Mouse (Mus musculus): ENCODE data around the gene Nfix. TPM values are rescaled to one million over a fixed set of nuclear protein-coding genes. Genes with fewer than 3 reads are reported as not detected.

Nfix gene
- total RNA-seq, 2 experiments from 2014 or later, result 481 to 528 TPM

DNA sequence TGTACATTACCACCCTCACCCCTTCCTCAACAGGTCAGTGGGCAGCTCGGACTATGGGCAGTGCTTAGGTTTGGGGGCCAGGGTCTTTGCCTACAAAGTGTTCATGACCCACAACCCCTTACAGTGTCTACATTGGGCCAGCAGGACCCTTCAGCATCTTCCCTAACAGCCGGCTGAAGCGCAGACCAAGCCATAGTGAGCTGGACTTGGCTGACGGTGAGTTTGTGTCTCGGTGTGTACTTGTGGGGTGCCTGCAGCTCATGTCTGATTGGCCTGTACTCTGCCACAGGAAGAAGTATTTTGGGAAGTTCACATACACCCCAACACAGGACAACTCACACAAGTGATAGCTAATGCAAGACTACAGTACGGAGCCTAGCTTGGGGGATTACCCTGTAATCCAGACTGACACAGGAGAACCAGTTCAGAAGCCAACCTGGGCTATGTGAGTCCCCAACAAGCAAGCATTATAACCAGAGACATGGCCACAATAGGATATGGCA lies 97.1 kb downstream of the Nfix start:
- no peak for DNase-seq (ENCODE audit: low spot score)

DNA sequence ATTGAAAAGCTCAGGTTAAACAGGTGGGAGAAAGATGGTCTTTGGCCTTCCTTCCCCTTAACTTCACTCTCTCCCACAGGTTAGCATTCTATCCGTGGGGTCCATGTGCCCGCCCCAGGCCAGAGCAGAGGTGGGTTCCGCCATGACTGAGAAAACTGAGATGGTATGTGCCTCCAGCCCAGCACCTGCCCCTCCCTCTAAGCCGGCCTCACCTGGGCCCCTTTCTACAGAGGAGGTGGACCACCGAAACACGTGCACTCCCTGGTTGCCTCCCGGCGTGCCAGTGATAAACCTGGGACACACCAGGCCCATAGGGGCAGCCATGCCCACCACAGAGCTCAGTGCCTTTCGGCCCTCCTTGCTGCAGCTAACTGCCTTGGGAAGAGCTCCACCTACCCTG lies 97.6 kb downstream of the Nfix start:
- no peak for DNase-seq (ENCODE audit: low spot score)

DNA sequence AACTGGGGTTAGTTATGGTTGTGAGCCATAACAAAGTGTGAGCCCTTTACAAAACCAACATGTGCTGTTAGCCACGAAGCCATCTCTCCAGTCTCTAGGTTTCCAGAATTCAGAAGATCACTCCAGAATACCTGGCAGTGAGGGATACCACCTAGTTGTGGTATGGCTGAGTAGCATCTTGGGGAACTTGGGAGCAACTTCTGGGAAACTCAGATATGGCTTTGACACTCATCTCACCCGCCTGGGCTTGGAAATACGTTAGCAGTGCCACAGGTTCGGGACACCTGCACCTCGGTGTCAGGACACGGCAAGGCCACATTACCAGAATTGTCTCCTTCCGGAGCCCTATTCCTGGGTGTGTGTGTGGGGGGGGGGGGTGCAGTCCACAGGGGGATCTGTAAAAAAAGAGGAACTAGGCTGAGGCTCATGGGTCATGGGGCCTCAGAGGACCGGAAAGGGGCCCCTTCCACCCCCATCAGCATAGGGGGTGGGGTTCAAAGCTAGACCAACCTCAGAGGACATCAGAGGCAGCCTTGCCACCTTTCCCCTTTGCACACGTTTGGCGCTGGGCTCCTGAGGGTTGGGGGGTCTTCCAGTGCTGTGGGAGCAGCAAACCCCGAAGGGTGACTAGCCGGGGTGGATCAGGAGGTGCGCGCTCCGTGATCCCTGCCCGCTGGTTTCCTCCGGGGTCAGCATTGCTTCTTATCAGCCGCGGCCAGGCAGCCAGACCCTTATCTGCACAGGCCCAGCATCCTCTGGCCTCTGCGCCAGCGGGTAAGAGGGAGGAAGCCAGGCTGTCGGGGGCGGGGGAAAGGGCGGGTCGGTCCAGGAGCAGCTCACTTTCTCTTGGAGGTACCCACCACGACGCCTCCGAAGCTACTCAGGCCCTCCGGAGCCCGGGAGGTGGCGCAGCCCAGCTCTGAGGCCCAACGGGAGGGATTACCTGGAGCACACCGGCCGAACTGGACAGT lies 98.9 kb downstream of the Nfix start, which contains the start of gene Lyl1:
Gene Lyl1 (plus strand): TSS at position 517 of the 971 bp plus-strand sequence.
- peak; percentile 36 for DNase-seq (ENCODE audit: low spot score)

DNA sequence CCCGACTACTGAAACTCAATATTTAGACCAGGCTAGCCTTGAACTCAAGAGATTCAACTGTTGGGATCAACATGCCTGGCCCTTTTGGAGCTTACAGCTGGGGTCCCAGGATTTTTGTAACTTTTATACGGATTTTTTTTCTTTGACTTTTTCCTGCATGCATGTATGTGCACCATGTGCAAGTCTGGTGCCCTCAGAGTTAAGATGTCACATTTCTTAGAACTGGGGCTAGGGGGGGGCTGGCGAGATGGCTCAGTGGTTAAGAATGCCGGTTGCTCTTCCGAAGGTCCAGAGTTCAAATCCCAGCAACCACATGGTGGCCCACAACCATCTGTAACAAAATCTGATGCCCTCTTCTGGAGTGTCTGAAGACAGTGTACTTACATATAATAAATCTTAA lies 99.6 kb downstream of the Nfix start:
- no peak for DNase-seq (ENCODE audit: low spot score)

DNA sequence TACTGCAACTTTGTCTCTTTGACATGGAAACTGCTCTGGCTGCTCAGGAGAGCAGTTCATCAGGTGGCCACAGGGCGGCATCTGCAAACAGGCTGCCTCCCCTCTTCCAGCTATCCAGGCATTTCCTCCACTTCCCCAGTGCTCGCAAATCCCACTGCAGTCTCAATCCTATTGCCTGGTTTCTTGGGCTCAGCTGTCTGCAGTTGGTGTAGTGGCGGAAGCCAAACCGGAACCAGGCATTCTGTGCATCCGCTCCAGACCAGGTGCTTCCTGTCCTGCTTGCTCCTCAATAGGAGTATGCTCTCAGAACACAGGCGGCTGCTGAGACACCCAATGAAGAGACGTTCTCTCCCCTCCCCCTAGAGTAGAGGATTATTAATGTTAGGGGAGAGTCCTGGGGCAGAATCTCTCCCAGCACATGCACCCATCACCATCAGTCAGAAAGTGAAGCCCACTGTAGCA lies 100.3 kb downstream of the Nfix start:
- DNase-seq (ENCODE audit: low spot score), result peak; percentile 57

DNA sequence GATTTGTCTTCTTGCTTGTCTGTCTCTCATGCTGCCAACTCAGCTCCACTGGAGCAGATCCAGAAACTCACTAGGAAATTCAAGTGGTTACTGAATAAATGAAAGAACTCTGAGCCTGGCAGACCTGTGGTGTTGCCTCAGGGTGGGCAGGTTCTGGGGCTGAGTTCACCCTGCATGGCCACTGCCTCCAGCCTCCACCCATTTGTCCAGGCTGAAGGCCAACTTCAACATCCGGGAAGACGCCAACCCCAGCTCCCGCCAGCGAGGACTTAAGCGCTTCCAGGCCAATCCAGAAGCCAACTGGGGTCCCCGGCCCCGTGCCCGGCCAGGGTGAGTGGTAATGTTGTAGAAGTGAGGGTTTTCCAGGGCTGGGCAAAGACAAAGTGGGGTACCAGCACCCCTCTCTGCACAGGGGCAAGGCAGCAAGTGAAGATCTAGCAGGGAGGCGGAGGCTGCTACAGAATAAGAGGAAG lies 101.2 kb downstream of the Nfix start:
- peak; percentile 67 for DNase-seq (ENCODE audit: low spot score)

DNA sequence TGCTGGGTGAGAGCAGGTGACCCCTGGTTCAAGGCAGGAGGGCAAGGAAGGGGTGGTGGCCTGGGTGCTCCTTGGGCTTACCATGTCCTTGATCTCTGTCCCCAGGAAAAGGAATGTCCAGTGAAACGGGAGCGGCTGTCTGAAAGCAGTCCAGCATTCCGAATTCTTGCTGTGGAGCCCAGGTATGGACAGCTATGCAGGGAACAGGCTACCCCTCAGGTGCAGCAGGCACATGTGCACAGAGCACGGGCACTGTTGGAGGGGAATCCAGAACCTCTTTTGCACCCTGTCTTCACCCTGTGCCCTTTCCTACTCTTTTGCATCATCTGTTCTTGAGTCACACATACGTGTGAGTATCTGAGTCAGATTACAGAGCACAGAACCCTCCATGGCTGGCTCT lies 101.9 kb downstream of the Nfix start:
- DNase-seq (ENCODE audit: low spot score), result peak; percentile 4

DNA sequence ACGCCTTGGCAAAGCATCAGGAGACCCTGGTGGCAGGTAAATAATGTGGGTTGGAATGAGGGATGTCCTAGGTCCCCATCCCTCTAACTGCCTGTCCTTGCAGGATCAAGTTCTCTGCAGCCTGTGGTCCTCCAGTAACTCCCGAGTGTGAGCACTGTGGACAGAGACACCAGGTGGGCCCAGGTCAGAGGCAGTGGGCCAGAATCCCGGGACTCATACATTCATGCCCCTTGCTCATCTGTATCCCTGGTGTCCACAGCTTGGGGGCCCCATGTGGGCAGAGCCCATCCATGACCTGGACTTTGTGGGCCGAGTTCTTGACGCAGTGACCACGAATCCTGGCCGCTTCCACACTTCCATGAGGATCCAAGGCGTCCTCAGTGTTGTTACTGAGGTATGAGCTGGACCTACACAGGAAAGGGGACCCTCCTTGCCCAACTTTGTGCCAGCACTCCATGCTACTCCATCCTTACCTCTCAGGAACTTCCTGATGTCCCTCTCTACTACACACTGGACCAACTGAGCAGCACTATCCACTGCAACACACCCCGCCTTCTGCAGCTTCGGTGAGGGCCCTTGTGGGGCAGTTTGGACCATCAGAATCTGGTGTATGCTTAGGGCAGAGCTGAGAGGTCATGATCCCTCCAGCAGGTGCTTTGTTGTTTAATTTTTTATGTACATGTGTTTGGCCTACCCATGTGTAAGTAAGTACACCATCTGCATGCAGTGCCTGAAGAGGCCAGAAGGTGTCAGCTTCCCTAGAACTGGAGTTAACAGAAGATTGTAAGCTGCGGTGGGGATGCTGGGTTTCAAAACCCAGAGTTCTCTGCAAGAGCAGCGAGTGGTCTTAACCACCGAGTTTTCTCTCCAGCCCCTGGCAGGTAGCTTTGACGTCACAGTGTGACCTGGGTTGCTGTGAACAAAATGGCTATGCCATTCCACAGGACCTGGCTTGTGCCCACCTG lies 102.7 kb downstream of the Nfix start:
- no peak for DNase-seq (ENCODE audit: low spot score)

DNA sequence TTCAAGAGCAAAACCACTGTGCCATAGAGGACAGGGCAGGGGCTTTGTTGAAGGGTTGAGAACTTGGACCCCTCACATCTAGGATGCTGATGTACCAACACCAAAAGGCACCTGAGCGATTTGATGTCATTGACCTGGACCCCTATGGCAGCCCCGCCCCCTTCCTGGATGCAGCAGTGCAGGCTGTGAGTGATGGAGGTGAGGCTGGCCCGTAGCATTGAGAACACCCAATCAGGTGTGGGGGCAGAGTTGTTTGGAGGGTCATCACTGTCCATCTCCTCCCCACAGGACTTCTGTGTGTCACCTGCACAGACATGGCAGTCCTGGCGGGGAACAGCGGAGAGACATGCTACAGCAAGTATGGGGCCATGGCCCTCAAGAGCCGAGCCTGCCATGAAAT lies 105.0 kb downstream of the Nfix start:
- DNase-seq (ENCODE audit: low spot score), result no peak

DNA sequence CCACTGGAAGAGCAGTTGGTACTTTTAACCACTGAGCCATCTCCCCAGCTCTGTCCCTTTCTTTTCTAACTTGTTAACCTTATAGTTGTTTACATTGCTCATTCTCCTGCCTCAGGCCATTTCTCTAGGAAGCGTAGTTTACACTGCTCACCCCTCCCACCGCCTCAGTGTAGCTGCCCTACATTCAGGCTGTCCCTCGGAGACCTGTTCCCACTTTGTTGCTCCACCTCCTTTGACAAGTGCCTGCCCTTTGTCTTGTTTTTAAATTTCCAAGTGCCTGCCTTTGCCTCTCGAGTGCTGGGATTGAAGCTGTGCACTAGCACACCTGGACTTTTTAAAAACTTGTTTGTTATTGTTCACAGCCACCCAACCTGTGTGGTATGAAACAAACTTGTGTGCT lies 106.8 kb downstream of the Nfix start:
- no peak for DNase-seq (ENCODE audit: low spot score)

DNA sequence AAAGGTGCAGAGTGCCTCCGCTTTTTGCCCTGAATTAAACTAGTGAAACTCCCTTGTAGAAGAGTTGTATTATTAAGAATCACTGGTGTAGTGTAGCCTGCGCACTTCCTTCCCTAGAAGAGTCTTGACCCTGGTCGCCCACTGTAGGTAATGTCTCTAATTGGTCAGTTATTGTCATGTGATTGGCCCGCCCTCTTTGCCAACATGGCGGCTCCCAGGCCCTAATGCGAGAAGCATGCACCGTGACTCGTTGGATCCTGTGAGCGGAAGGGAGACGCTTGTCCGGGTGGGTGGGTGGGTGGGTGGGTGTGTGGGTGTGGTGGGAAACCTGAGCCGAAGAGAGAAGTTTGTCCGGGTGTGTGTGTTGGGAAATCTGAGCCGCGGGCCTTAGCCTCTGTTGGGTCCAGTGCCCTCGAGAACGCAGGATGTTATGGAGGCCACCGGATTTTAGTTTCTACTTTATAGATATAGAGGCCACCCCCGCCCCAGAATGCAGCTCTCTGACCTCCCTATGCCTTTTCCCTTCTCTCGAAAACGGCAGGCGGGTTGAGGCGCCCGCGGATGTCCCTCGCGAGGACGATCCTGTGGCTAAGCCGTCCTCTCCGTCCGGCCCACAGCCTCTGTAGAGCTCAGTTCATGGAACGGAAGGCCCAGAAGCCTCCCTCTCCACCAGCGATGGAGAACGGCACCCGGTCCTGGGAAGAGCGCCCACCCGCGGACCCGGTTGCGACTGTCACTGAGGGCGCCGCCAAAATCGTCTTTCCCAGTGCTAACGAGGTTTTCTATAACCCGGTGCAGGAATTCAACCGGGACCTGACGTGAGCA lies 110.8 kb downstream of the Nfix start:
- DNase-seq (ENCODE audit: low spot score), result peak; percentile 95

DNA sequence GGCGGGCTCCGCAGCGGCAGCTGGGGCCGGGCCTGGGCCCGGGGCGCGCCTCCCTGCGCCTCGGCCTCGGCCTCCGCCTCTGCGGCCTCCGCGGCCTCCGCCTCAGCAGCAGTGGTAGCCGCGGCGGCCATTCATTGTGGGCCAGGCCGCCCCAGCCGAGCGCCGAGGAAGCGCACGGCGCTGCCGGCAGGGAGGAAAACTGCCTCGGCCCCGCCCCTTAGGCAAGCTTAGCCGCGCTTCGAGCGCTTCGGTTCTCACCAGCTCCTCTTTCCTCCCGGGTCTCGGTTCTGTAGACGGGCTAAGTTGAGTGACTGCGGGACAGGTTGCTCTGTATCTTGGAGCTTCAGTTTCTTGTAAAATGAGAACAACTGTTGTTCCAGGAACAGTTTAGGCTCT lies 112.4 kb downstream of the Nfix start, which contains the start of gene Nacc1:
Gene Nacc1 (minus strand): TSS at position 158 of the 396 bp plus-strand sequence.
- DNase-seq (ENCODE audit: low spot score), result peak; percentile 89

DNA sequence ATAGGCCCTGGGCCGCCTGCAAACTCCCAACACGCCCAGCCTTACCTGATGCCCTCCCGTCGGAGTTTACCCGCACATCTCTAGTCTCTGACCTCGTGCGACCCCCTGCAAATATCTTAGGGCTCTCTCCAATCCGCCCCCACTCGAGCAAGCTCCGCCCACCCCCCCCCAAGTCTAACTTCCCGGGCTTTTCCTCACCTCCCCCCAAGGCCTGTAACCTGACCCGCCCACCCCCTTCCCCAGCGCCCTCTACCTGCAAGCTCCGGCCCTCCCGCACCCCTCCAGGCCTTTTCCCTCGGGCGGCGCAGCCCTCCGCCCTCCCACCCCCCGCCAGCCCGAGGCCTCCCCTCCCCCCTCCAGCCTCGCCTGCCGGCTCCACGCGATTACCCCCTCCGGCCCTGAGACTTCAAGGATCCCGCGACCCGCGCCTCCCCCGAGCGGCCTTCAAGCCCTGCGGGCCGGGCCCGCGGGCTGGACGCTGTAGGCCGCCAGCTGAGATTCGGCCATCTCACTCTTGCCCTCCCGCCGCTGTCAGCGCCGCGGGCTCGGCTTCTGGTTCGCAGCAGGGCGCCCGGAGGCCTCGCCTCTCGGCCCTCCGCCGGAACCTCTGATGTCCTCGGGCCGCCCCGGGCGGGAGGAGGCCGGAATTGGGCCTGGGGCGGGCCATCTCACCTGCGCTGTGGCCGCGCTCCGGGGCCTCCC lies 113.0 kb downstream of the Nfix start:
- no peak for DNase-seq (ENCODE audit: low spot score)

DNA sequence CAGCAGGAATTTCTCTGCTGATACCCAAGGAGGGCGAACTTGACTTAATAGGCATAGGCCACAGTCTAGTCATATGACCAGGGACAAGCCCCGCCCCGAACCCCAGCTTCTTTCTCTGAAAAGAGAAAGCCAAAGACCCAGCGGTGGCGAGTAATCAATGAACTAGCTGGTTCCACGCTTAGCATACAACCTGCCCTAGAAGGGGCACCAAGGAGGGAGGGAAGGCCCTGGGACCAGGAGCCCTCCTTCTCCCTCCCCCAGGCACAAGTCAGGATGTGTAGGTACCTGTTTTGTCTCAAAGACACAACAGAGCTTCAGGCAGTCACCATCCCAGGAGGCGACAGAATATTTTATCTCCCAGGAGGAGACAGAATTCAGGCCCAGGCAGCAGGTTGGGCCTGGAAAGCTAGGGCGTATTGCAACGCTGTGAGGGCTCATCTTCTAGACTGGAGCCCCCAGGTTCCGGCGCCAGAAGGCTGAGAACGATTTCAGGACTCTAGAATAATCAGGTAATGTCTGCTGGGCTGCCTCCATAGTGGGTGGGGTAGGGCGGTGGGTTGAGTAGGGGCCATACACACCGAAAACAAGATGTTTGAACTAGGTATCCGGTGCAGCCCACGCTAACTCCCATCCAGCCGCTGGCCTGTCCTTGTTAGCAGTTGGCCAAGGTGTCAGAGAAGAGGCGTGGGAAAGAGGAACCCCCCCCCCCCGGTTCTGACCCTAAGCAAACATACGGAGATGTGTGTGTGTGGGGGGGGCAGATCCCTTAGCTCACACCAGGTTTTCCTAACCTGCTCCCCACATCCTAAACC lies 113.7 kb downstream of the Nfix start, which contains the start of gene Trmt1:
Gene Trmt1 (plus strand): TSS at position 117 of the 812 bp plus-strand sequence.
- no peak for DNase-seq (ENCODE audit: low spot score)

DNA sequence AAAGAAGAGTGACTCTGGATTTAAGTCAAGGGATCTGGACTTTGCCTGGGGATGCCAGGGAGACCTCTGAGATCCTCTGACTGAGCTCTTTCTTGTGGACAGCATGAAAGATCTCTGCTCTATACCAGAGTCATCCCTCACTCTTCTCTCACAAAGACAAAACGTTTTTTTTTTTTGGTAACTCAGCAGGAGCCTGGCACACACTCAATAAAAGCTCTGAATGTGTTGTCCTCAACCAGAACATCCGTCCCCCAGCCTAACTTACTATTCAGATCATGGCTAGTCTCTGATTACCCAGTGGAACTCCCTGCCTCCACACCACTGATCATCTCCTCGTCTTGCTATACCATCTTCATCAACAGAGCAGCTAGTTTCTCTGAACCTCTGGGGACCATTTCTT lies 115.6 kb downstream of the Nfix start:
- DNase-seq (ENCODE audit: low spot score), result no peak

DNA sequence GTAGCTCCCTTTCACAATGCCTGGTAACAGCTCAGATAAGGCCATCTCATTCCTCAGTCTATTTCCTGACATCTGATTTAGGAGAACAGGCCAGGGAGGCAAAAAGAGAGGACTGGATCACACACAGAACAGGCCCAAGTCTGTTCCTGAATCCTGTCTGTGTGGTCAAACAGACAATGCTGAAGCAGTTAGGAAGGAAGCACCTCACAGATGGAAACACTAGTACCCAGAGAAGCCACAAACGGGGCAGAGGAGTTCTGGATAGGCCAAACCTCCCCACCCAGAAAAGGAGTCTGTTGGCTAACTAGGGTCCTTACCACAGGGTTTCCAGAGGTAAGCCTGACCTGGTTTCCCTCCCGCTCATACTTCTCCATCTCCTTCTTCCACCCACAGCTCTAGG lies 117.9 kb downstream of the Nfix start:
- DNase-seq (ENCODE audit: low spot score), result no peak

DNA sequence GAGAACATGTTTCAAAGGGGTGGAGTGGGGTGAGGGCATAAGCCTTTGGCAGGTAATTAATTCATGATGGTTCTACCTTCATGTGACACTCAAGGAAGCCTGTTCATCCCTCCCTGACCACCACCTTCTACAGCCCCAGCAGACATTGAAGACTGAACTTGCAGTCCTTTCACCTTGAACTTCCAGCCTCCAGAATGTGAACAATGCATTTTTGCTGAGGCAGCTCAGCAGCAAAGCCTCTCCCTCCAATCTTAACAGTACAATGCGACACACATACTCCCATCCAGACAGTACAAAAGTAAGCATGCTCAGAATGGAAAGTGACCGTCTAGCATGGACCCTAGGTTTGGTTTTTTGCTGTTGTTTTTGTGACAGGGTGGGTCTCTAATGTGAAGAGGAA lies 118.7 kb downstream of the Nfix start:
- DNase-seq (ENCODE audit: low spot score), result no peak

DNA sequence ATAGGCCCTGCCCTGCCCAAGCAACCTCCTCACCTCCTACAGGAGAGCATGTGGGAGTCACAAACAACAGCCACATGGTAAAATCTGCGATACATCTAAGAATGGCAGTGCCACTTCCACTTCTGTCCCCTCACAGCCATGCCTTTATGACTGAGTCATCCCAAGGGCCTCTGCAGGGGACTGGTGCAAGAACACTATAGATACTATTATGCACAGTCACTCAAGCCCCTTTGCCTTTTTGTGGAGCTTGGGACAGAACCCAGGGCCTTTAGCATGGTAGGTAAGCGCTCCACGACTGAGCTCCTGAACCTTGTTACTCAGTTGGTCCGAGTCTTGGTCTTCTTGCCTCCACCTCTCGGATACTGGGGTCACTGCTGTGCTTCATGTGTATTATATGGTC lies 122.8 kb downstream of the Nfix start:
- DNase-seq (ENCODE audit: low spot score), result no peak
